Mouse (Mus musculus): ENCODE measurements around the gene Xylt1.

Xylt1 gene

DNA sequence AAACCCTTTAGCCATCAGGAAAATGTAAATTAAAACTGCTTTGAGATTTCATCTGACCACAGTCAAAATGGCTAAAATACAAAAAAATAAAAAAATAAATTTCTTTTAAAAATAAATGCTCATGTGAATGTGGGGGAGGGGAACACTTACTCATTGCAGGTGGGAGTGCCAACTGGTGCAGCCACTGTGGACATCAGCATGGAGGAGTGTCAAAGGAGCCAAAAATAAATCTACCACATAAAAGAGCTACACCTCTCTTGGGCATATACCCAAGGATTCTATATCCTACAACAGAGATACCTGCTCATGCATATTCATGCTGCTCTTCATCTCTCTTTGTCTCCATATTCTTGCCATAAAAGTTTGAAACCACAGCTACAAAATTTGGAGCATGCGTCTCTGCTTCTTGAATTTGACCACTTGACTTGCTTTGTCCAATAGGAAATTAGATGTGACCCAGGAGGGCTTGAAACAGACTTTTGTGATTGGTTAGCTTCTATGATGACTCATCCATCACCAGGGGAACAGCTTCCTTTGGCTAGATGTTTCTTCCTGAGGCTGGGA lies 317.9 kb downstream of the Xylt1 start:
- peak; percentile 57 for DNase-seq (ENCODE audit: low read depth, low spot score)

DNA sequence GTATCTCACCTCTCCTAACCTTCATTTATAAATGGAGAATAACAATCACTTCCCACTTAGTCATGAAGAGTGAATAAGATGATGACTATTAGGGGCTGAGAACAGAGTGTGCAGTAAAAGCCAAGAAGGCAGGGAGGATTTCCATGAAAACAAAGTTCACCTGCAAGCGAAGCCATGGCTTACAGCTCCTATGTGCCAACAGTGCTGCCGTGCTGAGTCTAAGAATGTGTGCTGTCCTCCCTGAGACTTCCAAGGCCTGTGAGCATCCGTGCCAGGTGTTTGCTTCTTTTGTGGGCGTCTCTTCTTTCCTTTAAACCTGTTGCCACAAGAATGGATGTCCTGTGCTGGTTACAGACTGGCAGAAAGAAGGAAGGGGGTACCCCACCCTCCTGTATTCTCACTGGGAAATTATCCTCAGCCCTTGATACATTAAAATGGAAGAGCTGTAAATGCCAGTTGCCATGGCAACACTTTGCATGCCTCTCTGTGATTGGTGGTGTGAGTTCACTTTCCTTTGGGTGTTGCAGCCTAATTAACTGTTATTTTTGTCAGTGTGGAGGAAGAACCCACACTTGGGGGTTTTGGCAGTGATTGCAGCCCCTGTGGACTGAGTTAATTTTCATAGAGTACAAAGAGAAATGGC lies 318.7 kb downstream of the Xylt1 start:
- DNase-seq (ENCODE audit: low read depth, low spot score) = peak; percentile 81

DNA sequence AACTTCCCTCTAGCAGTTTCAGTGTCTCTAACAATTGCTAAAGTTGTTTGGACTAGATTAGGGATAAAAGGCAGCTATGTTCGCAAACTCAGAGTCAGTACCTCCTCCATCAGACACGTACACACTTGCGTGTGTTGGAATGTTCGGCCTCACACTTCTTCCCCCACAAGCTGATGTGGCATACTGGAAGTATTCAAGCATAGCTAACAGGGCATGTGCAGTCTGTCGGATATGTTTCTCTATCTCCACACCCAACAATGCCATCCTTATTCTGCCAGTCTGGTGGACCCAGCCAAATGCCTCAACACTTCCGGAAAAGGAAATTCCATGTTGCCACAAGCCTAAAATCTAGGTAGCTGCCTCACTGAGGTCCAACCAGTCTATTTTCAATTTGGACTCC lies 319.3 kb downstream of the Xylt1 start:
- peak; percentile 60 for DNase-seq (ENCODE audit: low read depth, low spot score)

- peak; percentile 60 for DNase-seq (ENCODE audit: low read depth, low spot score)
These were observed 329.3 kb downstream of the Xylt1 start for GRCm38 (mm10) chr7:117709901-117710607.

DNA sequence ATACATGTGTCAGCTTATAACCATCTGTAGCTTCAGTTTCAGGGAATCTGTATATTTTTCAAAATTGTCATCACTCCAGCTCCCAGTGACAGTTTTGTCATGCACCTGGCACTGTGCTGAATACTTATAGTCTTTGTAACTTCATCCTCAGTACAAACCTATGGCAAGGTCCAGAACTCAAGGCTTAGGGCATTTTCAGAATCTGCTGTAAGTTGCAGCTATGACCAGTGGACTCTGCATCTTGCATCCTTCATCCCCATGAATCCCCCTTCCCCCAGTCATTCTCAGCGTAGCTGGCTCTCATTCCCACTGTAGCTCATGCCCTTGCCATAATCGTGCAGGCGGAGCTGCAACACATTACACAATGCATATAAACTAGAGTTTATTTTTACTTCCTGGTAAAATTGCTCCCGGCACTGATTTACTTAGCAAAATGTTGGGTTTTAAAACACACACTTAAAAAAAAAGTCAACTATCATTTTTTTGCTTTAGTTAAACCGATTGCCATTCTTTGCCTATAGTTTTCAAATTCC lies 336.2 kb downstream of the Xylt1 start:
- peak; percentile 23 for DNase-seq (ENCODE audit: low read depth, low spot score)

DNA sequence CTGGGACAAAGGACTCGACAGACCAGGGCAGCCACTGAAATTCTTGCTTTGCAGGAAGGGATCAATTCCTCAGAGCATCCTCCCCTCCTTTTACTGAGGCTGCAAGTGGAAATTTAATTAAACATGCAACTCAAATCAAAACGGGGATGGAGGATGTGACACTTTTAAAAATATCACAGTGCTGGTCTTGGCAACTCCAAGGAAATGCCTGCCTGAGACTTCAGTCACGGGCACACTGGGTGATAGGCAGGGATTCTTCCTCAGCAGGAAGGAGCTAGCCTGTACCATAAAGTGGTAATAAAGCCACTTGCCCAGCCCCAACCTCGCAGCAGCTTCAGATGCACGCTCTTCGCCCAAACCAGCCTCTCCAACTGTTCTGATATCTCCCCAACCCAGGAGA lies 339.6 kb downstream of the Xylt1 start:
- peak; percentile 64 for DNase-seq (ENCODE audit: low read depth, low spot score)
